Mouse (Mus musculus) thymus, adult 2 months (tissue): ENCODE measurements around the gene N4bp1.

Experiments
- CTCF ChIP-seq: fragments of 200-500 bp; IDR thresholded peaks from 2 replicates; pipeline ENCODE4 v1.5.1; 2012; ENCODE audit warnings: mild to moderate bottlenecking, control low read depth, low read length, moderate library complexity, borderline replicate concordance; ENCODE audit not compliant: control insufficient read depth, poor library complexity, insufficient read depth; ENCODE audit errors: extremely low read depth
- POLR2A ChIP-seq: fragments of 200-500 bp; IDR thresholded peaks from 2 replicates; pipeline ENCODE4 v1.6.1; 2012; ENCODE audit warnings: mild to moderate bottlenecking, low read length, control low read depth, moderate library complexity; ENCODE audit not compliant: control insufficient read depth, poor library complexity, insufficient read depth; ENCODE audit errors: extremely low read depth

DNA sequence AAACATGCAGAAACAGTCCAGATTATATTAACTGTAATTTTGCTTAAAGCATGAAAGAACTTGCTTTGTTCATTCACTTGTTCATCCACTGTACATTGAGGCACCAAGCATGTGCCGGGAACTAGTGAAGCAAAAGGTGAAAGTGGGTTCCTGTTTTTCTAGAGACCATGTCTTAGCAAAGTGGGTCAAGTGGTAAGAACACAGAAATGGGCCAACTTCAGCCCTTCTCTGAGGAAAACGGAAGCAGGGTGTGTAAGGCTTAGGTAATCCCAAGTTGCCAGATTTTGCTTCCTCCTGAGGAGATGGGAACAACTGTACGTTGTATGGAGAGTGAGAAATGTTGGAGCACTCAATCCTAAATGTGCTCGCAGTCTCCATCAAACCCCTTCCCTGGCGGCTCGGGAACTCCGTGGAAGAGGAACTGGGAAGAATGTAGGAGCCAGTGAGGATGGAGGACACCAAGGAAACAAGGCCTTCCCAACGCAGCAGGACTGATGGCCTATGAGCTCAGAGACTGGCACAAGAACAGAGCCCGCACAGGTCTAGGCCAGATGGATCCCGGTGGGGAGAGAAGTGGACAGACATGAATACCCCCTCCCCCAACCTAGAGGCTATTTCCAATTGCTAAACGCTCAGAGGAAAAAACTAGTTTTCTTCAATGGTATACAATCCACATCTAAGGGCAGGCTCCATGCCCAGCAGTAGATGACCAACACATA, 12.8 kb downstream of the N4bp1 start:
- TF ChIP-seq CTCF (no peak), POLR2A (no peak)
